Mouse (Mus musculus) forebrain, embryonic 12.5 days (tissue): ENCODE results near the gene Rnf130. TPM values are rescaled to one million over a fixed set of nuclear protein-coding genes. Genes with fewer than 3 reads are reported as not detected.

Source experiments
- ATAC-seq: fragments of 200-750 bp; cut with Nextera tagmentation; 2 replicates; pipeline ENCODE4 v1.8.0; 2017; ENCODE audit warnings: moderate TSS enrichment; ENCODE audit not compliant: low FRiP score
- H3K27ac ChIP-seq: fragments of 300-500 bp; sonication (generic); 2 replicates; pipeline ENCODE4 v1.5.1; 2016; ENCODE audit warnings: mild to moderate bottlenecking
- H3K27me3 ChIP-seq: fragments of 300-500 bp; sonication (generic); 2 replicates; pipeline ENCODE4 v1.6.1; 2016; ENCODE audit warnings: mild to moderate bottlenecking
- H3K36me3 ChIP-seq: fragments of 300-500 bp; sonication (generic); replicated peaks from 2 replicates; pipeline ENCODE4 v1.6.1; 2016; ENCODE audit warnings: mild to moderate bottlenecking
- H3K4me1 ChIP-seq: fragments of 300-500 bp; sonication (generic); 2 replicates; pipeline ENCODE4 v1.6.1; 2016
- H3K4me2 ChIP-seq: fragments of 300-500 bp; sonication (generic); 2 replicates; pipeline ENCODE4 v1.6.1; 2016; ENCODE audit warnings: mild to moderate bottlenecking, moderate library complexity
- H3K4me3 ChIP-seq: fragments of 300-500 bp; sonication (generic); replicated peaks from 2 replicates; pipeline ENCODE4 v1.5.1; 2016; ENCODE audit warnings: mild to moderate bottlenecking
- H3K9ac ChIP-seq: fragments of 300-500 bp; sonication (generic); 2 replicates; pipeline ENCODE4 v1.6.1; 2016; ENCODE audit warnings: mild to moderate bottlenecking
- H3K9me3 ChIP-seq: fragments of 300-500 bp; sonication (generic); 2 replicates; pipeline ENCODE4 v1.6.1; 2016
- WGBS: fragments of 180-500 bp; shearing (Covaris S2); methylation state at CpG from one replicate; pipeline ENCODE4 v1.1.7; 2016; 5-methylcytosine and 5-hydroxymethylcytosine counted together
- polyA plus RNA-seq: library from polyadenylated mRNA; unstranded; fragments of >200 nt; fragmentation: Nextera tagmentation; extraction: Ambion mirVana; gene quantifications from 2 replicates; pipeline ENCODE4 v1.2.1, GENCODE M21; 2016

Gene Rnf130
- 82.6 and 87.5 TPM in 2 replicates for polyA plus RNA-seq

- under 1% methylated on average over 79 of the region's 129 CpGs for WGBS
- H3K4me1 ChIP-seq: peaks cover 33% of the 10 kb centered on the region
- H3K4me3 ChIP-seq: peak within 1 kb of the TSS; percentile 97
- no peaks in the 10 kb centered on the region for H3K36me3 ChIP-seq
- H3K9ac ChIP-seq: peak within 1 kb of the TSS; percentile 99
- H3K27ac ChIP-seq: peak within 1 kb of the TSS; percentile 95
- H3K27me3 ChIP-seq: peaks cover 11% of the 10 kb centered on the region
- ATAC-seq: peak; percentile 85
- H3K4me2 ChIP-seq: peak within 1 kb of the TSS; percentile 76
- H3K9me3 ChIP-seq: no peaks in the 10 kb centered on the region
These were observed at the start of gene Rnf130 for GRCm38 (mm10) chr11:50024833-50025720. Gene Rnf130, plus strand, starts transcription at chr11:50025346.

GRCm38 (mm10) chr11:49977963-49978568 lies 47.1 kb upstream of the Rnf130 start:
- H3K9me3 ChIP-seq: no peaks in the 10 kb centered on the region
- no peak overlapping the region for H3K9ac ChIP-seq
- no peaks in the 10 kb centered on the region for H3K27me3 ChIP-seq
- H3K4me2 ChIP-seq: no peak overlapping the region
- no peak overlapping the region for H3K4me3 ChIP-seq
- ATAC-seq: no peak
- H3K27ac ChIP-seq: no peak overlapping the region
- H3K4me1 ChIP-seq: 0 out of 2 replicates have a peak, but pooled peaks cover 1% of the 10 kb centered on the region
- WGBS: 85% methylated on average over 10 of the region's 10 CpGs
- H3K36me3 ChIP-seq: no peaks in the 10 kb centered on the region

GRCm38 (mm10) chr11:49978935-49979334 lies 46.2 kb upstream of the Rnf130 start:
- Histone ChIP-seq H3K27ac (no peak overlapping the region), H3K36me3 (no peaks in the 10 kb centered on the region), H3K9me3 (no peaks in the 10 kb centered on the region), H3K9ac (no peak overlapping the region), H3K4me3 (no peak overlapping the region), H3K27me3 (no peaks in the 10 kb centered on the region), H3K4me1 (0 out of 2 replicates have a peak, but pooled peaks cover 7% of the 10 kb centered on the region), H3K4me2 (no peak overlapping the region)
- WGBS: 94% methylated on average over 8 of the region's 8 CpGs
- no peak for ATAC-seq

- Histone ChIP-seq H3K9ac (no peak overlapping the region), H3K27me3 (no peaks in the 10 kb centered on the region), H3K9me3 (no peaks in the 10 kb centered on the region), H3K36me3 (no peaks in the 10 kb centered on the region), H3K4me3 (no peak overlapping the region), H3K27ac (no peak overlapping the region), H3K4me1 (0 out of 2 replicates have a peak, but pooled peaks cover 7% of the 10 kb centered on the region), H3K4me2 (no peak overlapping the region)
- WGBS: 69% methylated on average over 6 of the region's 6 CpGs
- ATAC-seq: no peak
These were observed 44.4 kb upstream of the Rnf130 start for GRCm38 (mm10) chr11:49980681-49981235.

GRCm38 (mm10) chr11:49981321-49981963 lies 43.7 kb upstream of the Rnf130 start:
- ATAC-seq: no peak
- H3K27me3 ChIP-seq: no peaks in the 10 kb centered on the region
- H3K4me3 ChIP-seq: no peak overlapping the region
- no peak overlapping the region for H3K4me2 ChIP-seq
- WGBS: 83% methylated on average over 7 of the region's 7 CpGs
- H3K9me3 ChIP-seq: no peaks in the 10 kb centered on the region
- 0 out of 2 replicates have a peak, but pooled peaks cover 7% of the 10 kb centered on the region for H3K4me1 ChIP-seq
- H3K36me3 ChIP-seq: no peaks in the 10 kb centered on the region
- H3K9ac ChIP-seq: no peak overlapping the region
- no peak overlapping the region for H3K27ac ChIP-seq

- WGBS: 83% methylated on average over 4 of the region's 4 CpGs
- Histone ChIP-seq H3K36me3 (no peaks in the 10 kb centered on the region), H3K4me2 (no peak overlapping the region), H3K4me1 (0 out of 2 replicates have a peak, but pooled peaks cover 7% of the 10 kb centered on the region), H3K9me3 (no peaks in the 10 kb centered on the region), H3K4me3 (no peak overlapping the region), H3K27me3 (no peaks in the 10 kb centered on the region), H3K27ac (no peak overlapping the region), H3K9ac (no peak overlapping the region)
- ATAC-seq: no peak
These were observed 43.1 kb upstream of the Rnf130 start for GRCm38 (mm10) chr11:49982094-49982493.

- H3K27me3 ChIP-seq: no peaks in the 10 kb centered on the region
- WGBS: 58% methylated on average over 4 of the region's 4 CpGs
- no peaks in the 10 kb centered on the region for H3K36me3 ChIP-seq
- H3K9me3 ChIP-seq: no peaks in the 10 kb centered on the region
- no peak overlapping the region for H3K9ac ChIP-seq
- no peak overlapping the region for H3K4me2 ChIP-seq
- no peak overlapping the region for H3K4me3 ChIP-seq
- 0 out of 2 replicates have a peak, but pooled peaks cover 7% of the 10 kb centered on the region for H3K4me1 ChIP-seq
- ATAC-seq: no peak
- H3K27ac ChIP-seq: no peak overlapping the region
These were observed 42.3 kb upstream of the Rnf130 start for GRCm38 (mm10) chr11:49982881-49983280.

GRCm38 (mm10) chr11:49983875-49984552 lies 41.1 kb upstream of the Rnf130 start:
- Histone ChIP-seq H3K4me3 (no peak overlapping the region), H3K36me3 (no peaks in the 10 kb centered on the region), H3K27me3 (no peaks in the 10 kb centered on the region), H3K4me1 (0 out of 2 replicates have a peak, but pooled peaks cover 7% of the 10 kb centered on the region), H3K27ac (no peak overlapping the region), H3K9me3 (no peaks in the 10 kb centered on the region), H3K4me2 (no peak overlapping the region), H3K9ac (no peak overlapping the region)
- no peak for ATAC-seq
- WGBS: 79% methylated on average over 4 of the region's 4 CpGs

- Histone ChIP-seq H3K9ac (no peak overlapping the region), H3K4me1 (0 out of 2 replicates have a peak, but pooled peaks cover 7% of the 10 kb centered on the region), H3K9me3 (no peaks in the 10 kb centered on the region), H3K27me3 (no peaks in the 10 kb centered on the region), H3K36me3 (no peaks in the 10 kb centered on the region), H3K4me3 (no peak overlapping the region), H3K27ac (no peak overlapping the region), H3K4me2 (no peak overlapping the region)
- no peak for ATAC-seq
- whole genome bisulfite sequencing: 83% methylated on average over 4 of the region's 4 CpGs
These were observed 40.1 kb upstream of the Rnf130 start for GRCm38 (mm10) chr11:49985009-49985408.

GRCm38 (mm10) chr11:49986277-49987036 lies 38.7 kb upstream of the Rnf130 start:
- peak; percentile 69; the same call in 1 of the 2 replicates for ATAC-seq
- H3K4me2 ChIP-seq: no peak overlapping the region
- H3K4me1 ChIP-seq: 0 out of 2 replicates have a peak, but pooled peaks cover 7% of the 10 kb centered on the region
- H3K27me3 ChIP-seq: no peaks in the 10 kb centered on the region
- no peaks in the 10 kb centered on the region for H3K36me3 ChIP-seq
- H3K27ac ChIP-seq: no peak overlapping the region
- H3K9me3 ChIP-seq: no peaks in the 10 kb centered on the region
- 20% methylated on average over 10 of the region's 10 CpGs for WGBS
- no peak overlapping the region for H3K9ac ChIP-seq
- H3K4me3 ChIP-seq: no peak overlapping the region

- no peak for ATAC-seq
- 90% methylated on average over 2 of the region's 2 CpGs for WGBS
- Histone ChIP-seq H3K27ac (no peak overlapping the region), H3K4me1 (no peaks in the 10 kb centered on the region), H3K4me3 (no peak overlapping the region), H3K36me3 (no peaks in the 10 kb centered on the region), H3K27me3 (no peaks in the 10 kb centered on the region), H3K9ac (no peak overlapping the region), H3K9me3 (no peaks in the 10 kb centered on the region), H3K4me2 (no peak overlapping the region)
These were observed 30.6 kb upstream of the Rnf130 start for GRCm38 (mm10) chr11:49994536-49994935.
